Mouse (Mus musculus): ENCODE measurements around the gene Gdf10. TPM values are rescaled to one million over a fixed set of nuclear protein-coding genes. Genes with fewer than 3 reads are reported as not detected.

The Gdf10 gene
- polyA plus RNA-seq, 1 experiment from 2014 or later, result 2.5 TPM

DNA sequence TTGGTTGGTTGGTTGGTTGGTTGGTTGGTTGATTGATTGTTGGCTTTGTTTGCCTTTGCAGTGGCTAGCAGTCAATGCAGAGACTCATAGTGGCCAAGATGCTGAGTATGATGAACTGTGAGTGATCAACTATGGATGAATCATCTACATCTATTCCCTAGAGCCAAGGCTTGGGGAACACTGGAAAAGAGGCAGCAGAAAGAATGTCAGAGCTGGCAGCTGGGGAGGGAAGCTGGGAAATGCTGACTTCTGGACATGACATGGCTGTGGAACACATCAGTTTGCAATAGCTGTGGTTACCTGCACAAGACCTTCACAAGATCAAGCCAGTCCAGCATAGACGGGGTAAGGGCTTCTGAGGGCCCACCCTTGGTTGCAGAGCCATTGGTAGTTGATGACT, 20.2 kb upstream of the Gdf10 start:
- H3K27ac ChIP-seq, result no peak overlapping the region
- H3K4me1 ChIP-seq, result no peaks in the 10 kb centered on the region; the same call in 1 of the 2 replicates
- H3K36me3 ChIP-seq (replicated peaks), result no peaks in the 10 kb centered on the region
- DNase-seq (ENCODE audit: extremely low spot score, low spot score), result no peak
- H3K27me3 ChIP-seq (ENCODE audit: poor library complexity, severe bottlenecking), result no peaks in the 10 kb centered on the region
- WGBS, result 94% methylated on average over 1 of the region's 1 CpGs
- no peaks in the 10 kb centered on the region for H3K9me3 ChIP-seq
- H3K4me3 ChIP-seq, result no peak overlapping the region

DNA sequence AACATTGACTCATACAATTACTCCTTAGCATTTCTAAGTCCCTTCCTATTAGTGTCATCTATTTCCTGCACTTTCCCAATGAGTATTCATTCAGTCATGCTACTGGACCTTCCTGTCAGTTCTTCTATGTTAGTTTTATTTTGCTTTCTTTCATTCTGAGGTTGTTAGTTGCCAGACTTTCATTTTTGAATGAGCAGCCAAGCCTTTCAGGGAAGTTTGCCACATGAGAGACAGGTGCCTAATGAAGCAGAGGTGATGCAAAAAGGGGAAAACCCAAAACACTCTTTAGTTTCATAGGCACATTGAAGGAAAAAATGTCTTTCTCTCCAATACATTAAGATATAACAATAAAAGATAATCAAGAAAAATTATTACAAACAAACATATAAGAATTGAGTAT, 18.5 kb upstream of the Gdf10 start:
- no peak overlapping the region for H3K27ac ChIP-seq
- no peaks in the 10 kb centered on the region; the same call in 1 of the 2 replicates for H3K4me1 ChIP-seq
- no peak for DNase-seq (ENCODE audit: extremely low spot score, low spot score)
- no peaks in the 10 kb centered on the region for H3K9me3 ChIP-seq
- H3K36me3 ChIP-seq (replicated peaks), result no peaks in the 10 kb centered on the region
- H3K4me3 ChIP-seq, result no peak overlapping the region
- H3K27me3 ChIP-seq (ENCODE audit: poor library complexity, severe bottlenecking), result no peaks in the 10 kb centered on the region

DNA sequence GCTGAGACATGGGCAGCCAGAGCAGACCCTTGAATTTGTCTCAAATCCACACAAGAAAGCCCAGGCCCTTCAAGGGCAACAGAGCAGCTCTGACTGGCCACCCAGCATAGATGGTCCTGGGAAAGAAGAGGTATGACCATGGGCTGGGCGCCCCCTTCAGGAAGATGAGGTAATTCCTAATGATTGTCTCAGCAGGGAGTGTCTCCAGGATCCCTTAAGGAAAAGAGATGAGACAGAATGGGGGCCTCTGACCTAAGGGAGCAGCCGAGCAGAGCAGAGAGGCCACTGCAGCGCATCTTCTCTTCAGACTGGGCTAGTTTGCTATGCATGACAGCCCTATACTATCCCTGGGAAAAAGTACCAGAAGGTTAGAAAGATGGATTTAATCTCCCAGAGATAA, 9.7 kb upstream of the Gdf10 start:
- Histone ChIP-seq H3K9me3 (no peaks in the 10 kb centered on the region), H3K4me1 (peaks cover 6% of the 10 kb centered on the region), H3K27ac (no peak overlapping the region), H3K4me3 (no peak overlapping the region), H3K36me3 (replicated peaks) (no peaks in the 10 kb centered on the region), H3K27me3 (ENCODE audit: poor library complexity, severe bottlenecking) (peaks cover 25% of the 10 kb centered on the region)
- DNase-seq (ENCODE audit: extremely low spot score, low spot score), result no peak
- WGBS, result 36% methylated on average over 3 of the region's 3 CpGs

- Histone ChIP-seq H3K27me3 (ENCODE audit: poor library complexity, severe bottlenecking) (peaks cover 30% of the 10 kb centered on the region), H3K4me1 (peaks cover 10% of the 10 kb centered on the region), H3K9me3 (no peaks in the 10 kb centered on the region), H3K27ac (no peak overlapping the region), H3K4me3 (no peak overlapping the region), H3K36me3 (replicated peaks) (no peaks in the 10 kb centered on the region)
- WGBS, result 90% methylated on average over 9 of the region's 9 CpGs
- DNase-seq (ENCODE audit: extremely low spot score, low spot score), result no peak
Measured at GRCm38 (mm10) chr14:33914206-33914605, 9.2 kb upstream of the Gdf10 start.

GRCm38 (mm10) chr14:33920727-33921559, 2.4 kb upstream of the Gdf10 start:
- WGBS, result 12% methylated on average over 14 of the region's 14 CpGs
- Histone ChIP-seq H3K4me1 (peaks cover 63% of the 10 kb centered on the region), H3K9me3 (no peaks in the 10 kb centered on the region), H3K27me3 (ENCODE audit: poor library complexity, severe bottlenecking) (peaks cover 97% of the 10 kb centered on the region), H3K27ac (peak overlapping the region; percentile 61), H3K36me3 (replicated peaks) (no peaks in the 10 kb centered on the region), H3K4me3 (peak overlapping the region; percentile 14; the same call in 1 of the 2 replicates)
- DNase-seq (ENCODE audit: extremely low spot score, low spot score), result peak; percentile 38

- 6% methylated on average over 8 of the region's 8 CpGs for WGBS
- Histone ChIP-seq H3K27ac (peak overlapping the region; percentile 83; the same call in 1 of the 2 replicates), H3K27me3 (ENCODE audit: poor library complexity, severe bottlenecking) (peaks cover 98% of the 10 kb centered on the region)
Measured at GRCm38 (mm10) chr14:33922771-33923167, 618 bp upstream of the Gdf10 start.

DNA sequence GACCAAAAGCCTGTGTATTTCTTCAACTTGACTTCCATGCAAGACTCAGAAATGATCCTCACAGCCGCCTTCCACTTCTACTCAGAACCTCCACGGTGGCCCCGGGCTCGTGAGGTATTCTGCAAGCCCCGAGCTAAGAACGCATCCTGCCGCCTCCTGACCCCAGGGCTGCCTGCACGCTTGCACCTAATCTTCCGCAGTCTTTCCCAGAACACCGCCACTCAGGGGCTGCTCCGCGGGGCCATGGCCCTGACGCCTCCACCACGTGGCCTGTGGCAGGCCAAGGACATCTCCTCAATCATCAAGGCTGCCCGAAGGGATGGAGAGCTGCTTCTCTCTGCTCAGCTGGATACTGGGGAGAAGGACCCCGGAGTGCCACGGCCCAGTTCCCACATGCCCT, 8.5 kb downstream of the Gdf10 start:
- H3K36me3 ChIP-seq (replicated peaks), result no peaks in the 10 kb centered on the region; the same call in 1 of the 2 replicates
- no peak overlapping the region for H3K27ac ChIP-seq
- H3K9me3 ChIP-seq, result no peaks in the 10 kb centered on the region
- H3K4me1 ChIP-seq, result peaks cover 7% of the 10 kb centered on the region; the same call in 1 of the 2 replicates
- 72% methylated on average over 17 of the region's 17 CpGs for WGBS
- no peak for DNase-seq (ENCODE audit: extremely low spot score, low spot score)
- no peak overlapping the region for H3K4me3 ChIP-seq
- H3K27me3 ChIP-seq (ENCODE audit: poor library complexity, severe bottlenecking), result peaks cover 59% of the 10 kb centered on the region

More at GRCm38 (mm10) chr14:33922771-33923167, 618 bp upstream of the Gdf10 start:
- no peaks in the 10 kb centered on the region for H3K9me3 ChIP-seq
- no peak for DNase-seq (ENCODE audit: extremely low spot score, low spot score)
- peaks cover 63% of the 10 kb centered on the region for H3K4me1 ChIP-seq
- no peaks in the 10 kb centered on the region for H3K36me3 ChIP-seq (replicated peaks)
- peak overlapping the region; percentile 69 for H3K4me3 ChIP-seq

DNA sequence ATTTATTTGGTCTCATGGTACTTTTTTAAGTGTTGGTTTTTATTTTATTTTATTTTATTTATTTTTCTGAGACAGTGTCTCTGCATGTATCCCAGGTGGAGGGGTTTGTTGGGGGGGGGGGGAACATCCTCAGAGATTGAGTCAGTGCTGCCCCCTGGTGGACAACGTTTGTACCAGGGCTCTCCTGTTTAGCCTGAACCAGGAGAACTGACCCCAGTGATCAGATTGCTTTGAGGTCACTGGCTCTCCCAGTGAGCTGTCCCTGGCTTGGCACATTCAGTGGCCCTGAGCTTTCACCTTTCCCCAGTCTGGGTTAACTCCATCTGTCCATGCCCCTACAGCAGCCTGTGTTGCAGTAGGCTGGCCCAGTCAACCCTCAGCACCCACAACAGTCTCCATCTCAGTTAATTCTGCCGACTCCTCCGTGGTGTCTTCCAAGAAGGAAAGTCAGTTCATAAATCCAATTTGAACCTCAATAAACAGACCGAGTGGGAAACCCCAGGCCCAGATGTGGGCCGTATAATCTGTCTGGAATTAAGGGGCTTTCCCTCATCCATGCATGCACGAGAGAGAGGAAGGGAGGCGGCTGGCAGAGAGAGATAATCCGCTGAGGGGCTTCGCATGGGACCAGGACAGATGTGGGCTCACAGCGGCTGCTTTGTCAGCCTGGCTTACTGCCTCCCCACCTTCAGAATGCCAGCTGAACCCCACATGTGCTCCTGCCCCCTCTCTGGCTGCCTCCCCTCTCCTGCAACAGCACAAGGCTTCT, 9.7 kb downstream of the Gdf10 start:
- no peak overlapping the region for H3K4me3 ChIP-seq
- H3K4me1 ChIP-seq, result peaks cover 7% of the 10 kb centered on the region; the same call in 1 of the 2 replicates
- peak; percentile 56 for DNase-seq (ENCODE audit: extremely low spot score, low spot score)
- H3K27ac ChIP-seq, result no peak overlapping the region
- peaks cover 47% of the 10 kb centered on the region for H3K27me3 ChIP-seq (ENCODE audit: poor library complexity, severe bottlenecking)
- no peaks in the 10 kb centered on the region for H3K9me3 ChIP-seq
- WGBS, result 67% methylated on average over 10 of the region's 10 CpGs
- no peaks in the 10 kb centered on the region; the same call in 1 of the 2 replicates for H3K36me3 ChIP-seq (replicated peaks)

- H3K27me3 ChIP-seq (ENCODE audit: poor library complexity, severe bottlenecking), result peaks cover 39% of the 10 kb centered on the region
- WGBS, result 46% methylated on average over 5 of the region's 5 CpGs
Measured at GRCm38 (mm10) chr14:33933778-33934317, 10.5 kb downstream of the Gdf10 start.

DNA sequence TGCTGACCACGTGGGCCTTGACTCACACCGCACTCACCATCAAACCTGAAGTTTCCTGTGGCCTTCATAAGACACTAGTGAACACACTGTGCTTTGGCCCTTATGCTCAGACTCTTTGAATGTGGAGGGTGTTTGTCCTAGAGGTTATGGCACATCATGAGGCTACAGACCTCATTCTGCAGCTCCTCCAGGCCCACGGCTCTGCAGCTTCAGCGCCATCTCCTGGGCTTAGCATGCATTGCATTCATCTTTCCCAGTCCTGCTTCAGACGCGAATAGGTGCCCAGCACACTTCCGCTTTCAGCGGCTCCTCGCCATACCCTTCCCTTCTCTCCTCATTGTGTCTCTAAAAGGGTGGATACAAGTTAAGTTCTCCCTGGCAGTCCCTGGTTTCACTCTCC, 15.7 kb downstream of the Gdf10 start:
- H3K4me3 ChIP-seq, result peak overlapping the region; percentile 19; the same call in 1 of the 2 replicates
- no peaks in the 10 kb centered on the region for H3K9me3 ChIP-seq
- no peaks in the 10 kb centered on the region for H3K4me1 ChIP-seq
- no peaks in the 10 kb centered on the region for H3K36me3 ChIP-seq (replicated peaks)
- peak overlapping the region; percentile 36; the same call in 1 of the 2 replicates for H3K27ac ChIP-seq
- peaks cover 12% of the 10 kb centered on the region; the same call in 1 of the 2 replicates for H3K27me3 ChIP-seq (ENCODE audit: poor library complexity, severe bottlenecking)
- 31% methylated on average over 9 of the region's 9 CpGs for WGBS
- DNase-seq (ENCODE audit: extremely low spot score, low spot score), result peak; percentile 73

More at GRCm38 (mm10) chr14:33933778-33934317, 10.5 kb downstream of the Gdf10 start:
- no peak overlapping the region for H3K4me3 ChIP-seq
- H3K9me3 ChIP-seq, result no peaks in the 10 kb centered on the region
- DNase-seq (ENCODE audit: extremely low spot score, low spot score), result peak; percentile 48
- peaks cover 7% of the 10 kb centered on the region; the same call in 1 of the 2 replicates for H3K4me1 ChIP-seq
- H3K36me3 ChIP-seq (replicated peaks), result no peaks in the 10 kb centered on the region; the same call in 1 of the 2 replicates
- H3K27ac ChIP-seq, result no peak overlapping the region

DNA sequence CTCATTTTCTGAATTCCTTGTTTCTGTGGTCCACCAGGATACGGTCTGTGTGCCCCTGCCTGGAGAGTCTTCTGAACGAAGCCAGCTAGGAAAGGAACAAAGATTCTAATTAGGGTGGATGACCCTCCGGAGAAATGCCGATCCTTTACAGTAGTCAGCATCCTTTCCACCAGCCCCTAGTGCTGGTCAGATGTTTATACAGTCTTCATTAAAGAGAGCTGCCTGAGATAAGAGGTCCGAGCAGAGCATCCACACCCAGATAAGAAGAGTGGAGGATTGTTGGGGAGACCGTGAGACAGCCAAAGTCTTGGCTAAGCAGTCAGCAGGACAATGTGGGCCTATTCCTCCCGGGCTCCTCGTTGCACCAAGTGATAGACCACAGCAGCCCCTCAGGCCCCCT, 17.4 kb downstream of the Gdf10 start, which contains the start of gene Gdf2:
TSS of gene Gdf2 (plus strand) at position 301 of the 400 bp plus-strand sequence.
- Histone ChIP-seq H3K4me3 (no peak within 1 kb of the TSS), H3K27ac (no peak within 1 kb of the TSS), H3K9me3 (no peaks in the 10 kb centered on the region), H3K4me1 (no peaks in the 10 kb centered on the region), H3K27me3 (ENCODE audit: poor library complexity, severe bottlenecking) (peaks cover 9% of the 10 kb centered on the region; the same call in 1 of the 2 replicates), H3K36me3 (replicated peaks) (no peaks in the 10 kb centered on the region)
- DNase-seq (ENCODE audit: extremely low spot score, low spot score), result no peak
- 86% methylated on average over 8 of the region's 8 CpGs for WGBS

DNA sequence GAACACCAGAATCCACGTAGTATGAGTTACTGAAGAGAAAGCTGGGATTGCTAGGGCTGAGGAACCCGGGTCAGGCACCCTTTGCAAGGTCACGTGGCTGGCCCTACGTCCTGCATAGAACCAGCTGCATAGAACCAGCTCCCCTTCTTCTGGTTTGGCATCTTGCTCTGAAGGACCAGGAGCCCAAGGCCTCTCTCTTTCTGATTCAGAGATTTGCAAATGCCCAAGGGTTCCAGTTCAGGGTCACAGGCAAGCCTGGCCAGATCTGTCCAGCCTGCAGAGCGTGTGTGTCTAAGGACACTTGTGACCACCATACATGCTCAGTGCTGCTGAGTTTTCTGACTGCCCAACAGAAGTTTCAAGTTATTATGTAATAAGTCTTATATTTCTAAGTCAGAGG, 18.8 kb downstream of the Gdf10 start:
- H3K9me3 ChIP-seq, result no peaks in the 10 kb centered on the region
- no peak for DNase-seq (ENCODE audit: extremely low spot score, low spot score)

More for the DNA sequence above, 18.8 kb downstream of the Gdf10 start:
- H3K4me1 ChIP-seq, result no peaks in the 10 kb centered on the region
- H3K27ac ChIP-seq, result no peak overlapping the region
- peaks cover 5% of the 10 kb centered on the region; the same call in 1 of the 2 replicates for H3K27me3 ChIP-seq (ENCODE audit: poor library complexity, severe bottlenecking)
- H3K36me3 ChIP-seq (replicated peaks), result no peaks in the 10 kb centered on the region
- 83% methylated on average over 5 of the region's 5 CpGs for WGBS
- H3K4me3 ChIP-seq, result no peak overlapping the region
